ENCODE assay signal across 7 mouse cellular contexts in genomic region chr19:55743001-55743556, GRCm38 (mm10). TPM values are rescaled to one million over a fixed set of nuclear protein-coding genes. Genes with fewer than 3 reads are reported as not detected.
DNase-seq lines count a peak whose midpoint lies in the region; ATAC-seq and TF ChIP-seq lines count a peak whose summit lies in the region.

No protein-coding gene starts in this region.

- H3K27ac ChIP-seq in liver, embryonic 15.5 days (replicated peaks), result peak overlapping the region; percentile 70
- H3K27ac ChIP-seq in neural tube, embryonic 14.5 days (ENCODE audit: low read depth, low read length), result peak overlapping the region; percentile 81

- H3K4me3 ChIP-seq in G1E (ENCODE audit: low read depth, low read length), result peak overlapping the region; percentile 72
- H3K4me3 ChIP-seq in liver, embryonic 15.5 days (replicated peaks), result peak overlapping the region; percentile 61
- H3K4me3 ChIP-seq in neural tube, embryonic 14.5 days (ENCODE audit: low read depth, low read length), result peak overlapping the region; percentile 41

- peaks cover 5% of the 10 kb centered on the region for H3K9me3 ChIP-seq in G1E (replicated peaks)
- H3K9me3 ChIP-seq in liver, embryonic 15.5 days (replicated peaks), result no peaks in the 10 kb centered on the region
- H3K9me3 ChIP-seq in neural tube, embryonic 14.5 days (ENCODE audit: control insufficient read depth, low read length), result no peaks in the 10 kb centered on the region

- H3K27me3 ChIP-seq in G1E (ENCODE audit: insufficient read depth, low read length), result peaks cover 44% of the 10 kb centered on the region
- H3K27me3 ChIP-seq in liver, embryonic 15.5 days, result peaks cover 90% of the 10 kb centered on the region
- H3K27me3 ChIP-seq in neural tube, embryonic 14.5 days (ENCODE audit: control insufficient read depth, insufficient read depth, low read length), result no peaks in the 10 kb centered on the region

- intact Hi-C loops in gastrocnemius, postnatal 14 days (cut with DNase I; ENCODE audit: low total_unique reads), result loop anchor here (10.0 kb wide), 1 partner anchor 132 kb away; no protein-coding TSS in a partner anchor

- TF ChIP-seq CTCF in G1E (IDR thresholded peaks at IDR 0.05; ENCODE audit: low read depth, low read length), result no peak

- peak; percentile 13 for DNase-seq in G1E (ENCODE audit: low spot score)
- DNase-seq in adrenal gland, adult 8-10 months, result peak; percentile 42
- DNase-seq in gastrocnemius, postnatal 14 days, result peak; percentile 45
- peak; percentile 26 for DNase-seq in induced T-regulatory cell, adult 2 months (ENCODE audit: low read depth)
- peak; percentile 46 to 47 for DNase-seq in urinary bladder, postnatal 36 days (ENCODE audit: low spot score in 2 of 2)

- peak overlapping the region; percentile 56 for H3K9ac ChIP-seq in liver, embryonic 15.5 days
- peak overlapping the region; percentile 57 for H3K9ac ChIP-seq in neural tube, embryonic 14.5 days (replicated peaks; ENCODE audit: low read depth, low read length)

- WGBS in liver, embryonic 15.5 days (ENCODE audit: insufficient replicate concordance), result 1% methylated on average over 31 of the region's 38 CpGs
- 1% methylated on average over 23 of the region's 38 CpGs for WGBS in neural tube, embryonic 14.5 days

- no peaks in the 10 kb centered on the region for H3K36me3 ChIP-seq in G1E (replicated peaks)
- no peaks in the 10 kb centered on the region for H3K36me3 ChIP-seq in liver, embryonic 15.5 days (replicated peaks)
- H3K36me3 ChIP-seq in neural tube, embryonic 14.5 days (ENCODE audit: control insufficient read depth, insufficient read depth, low read length), result no peaks in the 10 kb centered on the region

- H3K4me2 ChIP-seq in liver, embryonic 15.5 days, result peak overlapping the region; percentile 68
- H3K4me2 ChIP-seq in neural tube, embryonic 14.5 days (ENCODE audit: low read depth, low read length), result peak overlapping the region; percentile 54

- no peak for ATAC-seq in G1E (ENCODE audit: extremely low read depth, insufficient number of reproducible peaks, low FRiP score, poor library complexity, severe bottlenecking)
- no peak for ATAC-seq in liver, embryonic 15.5 days (ENCODE audit: insufficient read depth)
- no peak for ATAC-seq in neural tube, embryonic 14.5 days (ENCODE audit: low read depth)

- peaks cover 22% of the 10 kb centered on the region for H3K4me1 ChIP-seq in G1E (ENCODE audit: insufficient read depth, low read depth, low read length)
- H3K4me1 ChIP-seq in liver, embryonic 15.5 days (replicated peaks), result peaks cover 22% of the 10 kb centered on the region
- H3K4me1 ChIP-seq in neural tube, embryonic 14.5 days (ENCODE audit: control insufficient read depth, insufficient read depth, low read length), result peaks cover 12% of the 10 kb centered on the region; the same call in 1 of the 2 replicates

RNA-seq across cellular contexts. Expression of gene Tcf7l2, which starts 1.5 kb away (rescaled TPM):
- total RNA-seq in G1E (2014; fragmentation: Nextera tagmentation), result 16.9 and 18.5 TPM in 2 replicates
- 1.2 and 2.3 TPM in 2 replicates for total RNA-seq in G1E (2017)
- polyA plus RNA-seq in G1E (2012), result 9.8 and 13.0 TPM in 2 replicates
- total RNA-seq in adrenal gland, adult 8-10 months (2022), result 10 to 100 TPM; 15.4 to 39.4 (median 26.8) TPM
- total RNA-seq in gastrocnemius, postnatal 14 days (2021), result 10 to 100 TPM; 10.7 to 12.9 TPM
- 18.1 and 19.3 TPM in 2 replicates for polyA plus RNA-seq in liver, embryonic 15.5 days (2015; fragmentation: Nextera tagmentation; extraction: Ambion mirVana)
- polyA plus RNA-seq in neural tube, embryonic 14.5 days (2014; fragmentation: Nextera tagmentation; extraction: Ambion mirVana), result 15.5 and 16.7 TPM in 2 replicates
